Mouse (Mus musculus) lung, postnatal 0 days (tissue): Measurements from ENCODE around the gene Hist2h2ac. TPM values are rescaled to one million over a fixed set of nuclear protein-coding genes. Genes with fewer than 3 reads are reported as not detected.

Experiments
- ATAC-seq: fragments of 200-750 bp; cut with Nextera tagmentation; 2 replicates; pipeline ENCODE4 v1.8.0; 2017; ENCODE audit warnings: moderate library complexity
- DNase-seq: peaks from one replicate; pipeline ENCODE4 v3.0.0-alpha.2; 2016; ENCODE audit warnings: low spot score
- H3K27ac ChIP-seq: fragments of 300-500 bp; sonication (generic); 2 replicates; pipeline ENCODE4 v1.5.1; 2014; ENCODE audit warnings: antibody characterized with exemption, mild to moderate bottlenecking, low read length, mixed read lengths
- H3K27me3 ChIP-seq: fragments of 300-500 bp; sonication (generic); replicated peaks from 2 replicates; pipeline ENCODE4 v1.6.1; 2014; ENCODE audit warnings: low read length, mixed read lengths; ENCODE audit not compliant: insufficient read depth
- H3K36me3 ChIP-seq: fragments of 300-500 bp; sonication (generic); 2 replicates; pipeline ENCODE4 v1.6.1; 2014; ENCODE audit warnings: low read length, mixed read lengths; ENCODE audit not compliant: insufficient read depth
- H3K4me1 ChIP-seq: fragments of 300-500 bp; sonication (generic); 2 replicates; pipeline ENCODE4 v1.6.1; 2014; ENCODE audit warnings: antibody characterized with exemption, low read depth, low read length, mixed read lengths; ENCODE audit not compliant: insufficient read depth
- H3K4me2 ChIP-seq: fragments of 300-500 bp; sonication (generic); replicated peaks from 2 replicates; pipeline ENCODE4 v1.6.1; 2014; ENCODE audit warnings: low read depth, mild to moderate bottlenecking, low read length, moderate library complexity, mixed read lengths
- H3K4me3 ChIP-seq: fragments of 300-500 bp; sonication (generic); 2 replicates; pipeline ENCODE4 v1.5.1; 2014; ENCODE audit warnings: low read depth, low read length
- H3K9ac ChIP-seq: fragments of 300-500 bp; sonication (generic); replicated peaks from 2 replicates; pipeline ENCODE4 v1.6.1; 2014; ENCODE audit warnings: low read depth, mild to moderate bottlenecking
- H3K9me3 ChIP-seq: fragments of 300-500 bp; sonication (generic); 2 replicates; pipeline ENCODE4 v1.6.1; 2016; ENCODE audit warnings: low read length, mixed read lengths
- CTCF ChIP-seq: IDR thresholded peaks from 2 replicates; pipeline ENCODE4 v1.5.1; 2016; ENCODE audit warnings: antibody characterized with exemption, mild to moderate bottlenecking
- EP300 ChIP-seq: IDR thresholded peaks from 2 replicates; pipeline ENCODE4 v1.6.1; 2016; ENCODE audit warnings: antibody characterized with exemption, mild to moderate bottlenecking, control low read depth
- WGBS: fragments of 180-500 bp; shearing (Covaris S2); extraction: QIAGEN DNeasy Blood & Tissue Kit; methylation state at CpG from one replicate; pipeline ENCODE4 v1.1.7; 2014; 5-methylcytosine and 5-hydroxymethylcytosine counted together
- polyA plus RNA-seq: library from polyadenylated mRNA; unstranded; fragments of >200 nt; fragmentation: Nextera tagmentation; extraction: Ambion mirVana; gene quantifications from 2 replicates; pipeline ENCODE4 v1.2.1, GENCODE M21; 2015

Gene Hist2h2ac
- polyA plus RNA-seq, 1 experiment from 2014 or later, result 3.0 TPM

DNA sequence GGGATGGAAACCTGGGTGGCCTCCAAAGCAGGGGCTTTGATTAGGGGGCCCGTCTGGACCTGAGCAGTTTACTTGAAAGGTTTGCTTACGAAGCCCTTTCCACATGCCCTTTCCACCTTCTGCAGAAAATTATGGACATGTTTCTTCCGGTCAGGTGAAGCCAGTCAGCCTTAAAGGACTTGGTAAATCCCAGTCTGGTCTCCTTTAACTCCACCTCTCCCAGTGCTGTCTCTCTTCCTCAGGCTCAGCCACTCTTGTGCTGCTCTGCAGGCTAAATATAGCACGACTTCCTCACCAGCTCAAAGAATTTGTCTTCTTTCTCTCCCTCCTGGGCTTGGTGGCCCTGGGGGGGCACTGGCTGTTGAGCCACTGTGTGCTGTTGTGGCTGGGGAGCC lies 38.3 kb downstream of the Hist2h2ac start:
- Histone ChIP-seq H3K4me2 (no peak overlapping the region), H3K9me3 (no peaks in the 10 kb centered on the region), H3K9ac (no peak overlapping the region), H3K36me3 (peaks cover 8% of the 10 kb centered on the region; the same call in 1 of the 2 replicates), H3K27me3 (no peaks in the 10 kb centered on the region), H3K4me1 (no peaks in the 10 kb centered on the region), H3K27ac (no peak overlapping the region), H3K4me3 (no peak overlapping the region)
- TF ChIP-seq CTCF (no peak), EP300 (no peak)
- no peak for ATAC-seq
- DNase-seq, result no peak
- 23% methylated on average over 4 of the region's 4 CpGs for WGBS

- no peaks in the 10 kb centered on the region for H3K9me3 ChIP-seq
- TF ChIP-seq EP300 (no peak), CTCF (no peak)
- H3K27ac ChIP-seq, result no peak overlapping the region
- H3K9ac ChIP-seq, result no peak overlapping the region
- no peaks in the 10 kb centered on the region for H3K4me1 ChIP-seq
- H3K4me3 ChIP-seq, result peak overlapping the region; percentile 38; the same call in 1 of the 2 replicates
- peak overlapping the region; percentile 60 for H3K4me2 ChIP-seq
- DNase-seq, result no peak
- 0 out of 2 replicates have a peak, but pooled peaks have one; percentile 10 for ATAC-seq
- peaks cover 9% of the 10 kb centered on the region; the same call in 1 of the 2 replicates for H3K36me3 ChIP-seq
- WGBS, result 36% methylated on average over 12 of the region's 12 CpGs
- H3K27me3 ChIP-seq, result no peaks in the 10 kb centered on the region
Observed at GRCm38 (mm10) chr3:96181510-96182381, 38.9 kb downstream of the Hist2h2ac start.

GRCm38 (mm10) chr3:96180727-96181477 lies 39.8 kb downstream of the Hist2h2ac start, which contains the start of gene Sv2a:
Gene Sv2a, plus strand, starts transcription at chr3:96181151.
- H3K27me3 ChIP-seq, result no peaks in the 10 kb centered on the region
- H3K27ac ChIP-seq, result no peak within 1 kb of the TSS
- peak within 1 kb of the TSS; percentile 38 for H3K4me3 ChIP-seq
- ATAC-seq (peak; percentile 37), DNase-seq (no peak)
- H3K4me2 ChIP-seq, result peak within 1 kb of the TSS; percentile 60
- no peaks in the 10 kb centered on the region for H3K4me1 ChIP-seq
- H3K9ac ChIP-seq, result 0 out of 2 replicates have a peak within 1 kb of the TSS, but pooled peaks have one; percentile 36
- TF ChIP-seq EP300 (no peak), CTCF (no peak)
- peaks cover 16% of the 10 kb centered on the region; the same call in 1 of the 2 replicates for H3K36me3 ChIP-seq
- 0% methylated on average over 7 of the region's 23 CpGs for WGBS
- H3K9me3 ChIP-seq, result no peaks in the 10 kb centered on the region

- WGBS, result 43% methylated on average over 4 of the region's 4 CpGs
- no peak for ATAC-seq
Observed at GRCm38 (mm10) chr3:96179531-96179930, 41.1 kb downstream of the Hist2h2ac start.

GRCm38 (mm10) chr3:96178902-96179301 lies 41.8 kb downstream of the Hist2h2ac start:
- Histone ChIP-seq H3K4me2 (no peak overlapping the region), H3K36me3 (peaks cover 21% of the 10 kb centered on the region; the same call in 1 of the 2 replicates), H3K27me3 (no peaks in the 10 kb centered on the region), H3K4me3 (no peak overlapping the region), H3K9ac (no peak overlapping the region), H3K27ac (no peak overlapping the region), H3K9me3 (no peaks in the 10 kb centered on the region), H3K4me1 (no peaks in the 10 kb centered on the region)
- no peak for TF ChIP-seq CTCF
- no peak for TF ChIP-seq EP300
- ATAC-seq, result no peak
- DNase-seq, result no peak
- 74% methylated on average over 2 of the region's 2 CpGs for WGBS

More at GRCm38 (mm10) chr3:96179531-96179930, 41.1 kb downstream of the Hist2h2ac start:
- Histone ChIP-seq H3K9ac (no peak overlapping the region), H3K27me3 (no peaks in the 10 kb centered on the region), H3K27ac (no peak overlapping the region), H3K4me3 (no peak overlapping the region), H3K4me1 (no peaks in the 10 kb centered on the region), H3K9me3 (no peaks in the 10 kb centered on the region), H3K36me3 (peaks cover 18% of the 10 kb centered on the region; the same call in 1 of the 2 replicates), H3K4me2 (no peak overlapping the region)
- DNase-seq, result peak; percentile 55
- TF ChIP-seq EP300 (no peak), CTCF (no peak)

- Histone ChIP-seq H3K27ac (no peak overlapping the region), H3K36me3 (peaks cover 21% of the 10 kb centered on the region; the same call in 1 of the 2 replicates), H3K4me2 (no peak overlapping the region), H3K27me3 (no peaks in the 10 kb centered on the region), H3K9me3 (no peaks in the 10 kb centered on the region), H3K4me3 (no peak overlapping the region), H3K4me1 (no peaks in the 10 kb centered on the region), H3K9ac (no peak overlapping the region)
- DNase-seq (no peak), ATAC-seq (no peak)
- TF ChIP-seq EP300 (no peak), CTCF (no peak)
- WGBS, result 96% methylated on average over 4 of the region's 4 CpGs
Observed at GRCm38 (mm10) chr3:96178427-96178826, 42.3 kb downstream of the Hist2h2ac start.
